9 mouse cellular contexts compared by ENCODE assay signal in genomic region chr5:24389011-24389657, GRCm38 (mm10). TPM values are rescaled to one million over a fixed set of nuclear protein-coding genes. Genes with fewer than 3 reads are reported as not detected.
DNase-seq lines count a peak whose midpoint lies in the region; ATAC-seq and TF ChIP-seq lines count a peak whose summit lies in the region.
"Had no signal": no experiment of that assay in that cellular context is flagged by ENCODE, and none has a peak within 500 bp of the region (broad histone marks: within the 10 kb centered on the region; RNA-seq: fewer than 3 reads in every experiment).

No protein-coding gene starts in this region.

- H3K4me3 ChIP-seq in thymus, adult 2 months (ENCODE audit: control insufficient read depth, insufficient read depth, low read length), result no peak overlapping the region
- no peak overlapping the region for H3K4me3 ChIP-seq in liver, postnatal 0 days (ENCODE audit: low read depth, low read length)
- no peak overlapping the region for H3K4me3 ChIP-seq in cerebellum, adult 2 months (replicated peaks; ENCODE audit: insufficient read depth, low read depth, low read length)

- TF ChIP-seq POLR2A in thymus, adult 2 months (IDR thresholded peaks at IDR 0.05; ENCODE audit: control insufficient read depth, extremely low read depth, insufficient read depth, low read length, poor library complexity), result no peak
- TF ChIP-seq POLR2A in cerebellum, adult 2 months (IDR thresholded peaks at IDR 0.05; ENCODE audit: borderline replicate concordance, insufficient read depth, low read length), result no peak

- H3K9me3 ChIP-seq in liver, postnatal 0 days (ENCODE audit: low read length), result no peaks in the 10 kb centered on the region

- no peak overlapping the region for H3K27ac ChIP-seq in thymus, adult 2 months (ENCODE audit: control insufficient read depth, insufficient read depth, low read length)
- 0 out of 2 replicates have a peak overlapping the region, but pooled peaks have one; percentile 22 for H3K27ac ChIP-seq in liver, postnatal 0 days (ENCODE audit: low read depth)
- H3K27ac ChIP-seq in cerebellum, adult 2 months (ENCODE audit: insufficient read depth, low read length), result no peak overlapping the region

- H3K27me3 ChIP-seq in thymus, adult 2 months (ENCODE audit: control insufficient read depth, insufficient read depth, low read length), result no peaks in the 10 kb centered on the region
- peaks cover 9% of the 10 kb centered on the region for H3K27me3 ChIP-seq in liver, postnatal 0 days (ENCODE audit: insufficient read depth, low read length)
- no peaks in the 10 kb centered on the region for H3K27me3 ChIP-seq in cerebellum, adult 2 months (ENCODE audit: control insufficient read depth, insufficient read depth, low read length)

- ATAC-seq in liver, postnatal 0 days, result peak; percentile 20; the same call in 1 of the 2 replicates

- no peak for TF ChIP-seq EP300 in liver, postnatal 0 days (IDR thresholded peaks at IDR 0.05; ENCODE audit: low read depth)

- H3K4me1 ChIP-seq in thymus, adult 2 months (replicated peaks; ENCODE audit: control insufficient read depth, insufficient read depth, low read length), result peaks cover 34% of the 10 kb centered on the region
- peaks cover 60% of the 10 kb centered on the region for H3K4me1 ChIP-seq in liver, postnatal 0 days (ENCODE audit: insufficient read depth)
- peaks cover 9% of the 10 kb centered on the region for H3K4me1 ChIP-seq in cerebellum, adult 2 months (ENCODE audit: control insufficient read depth, insufficient read depth, low read length)

- TF ChIP-seq CTCF in thymus, adult 2 months (IDR thresholded peaks at IDR 0.05; ENCODE audit: borderline replicate concordance, control insufficient read depth, extremely low read depth, insufficient read depth, low read length, poor library complexity), result no peak
- TF ChIP-seq CTCF in liver, postnatal 0 days (IDR thresholded peaks at IDR 0.05; ENCODE audit: low read depth), result no peak
- TF ChIP-seq CTCF in cerebellum, adult 2 months (IDR thresholded peaks at IDR 0.05; ENCODE audit: borderline replicate concordance, insufficient read depth, low read depth, low read length), result no peak

- H3K4me2 ChIP-seq in liver, postnatal 0 days (ENCODE audit: low read depth, low read length), result peak overlapping the region; percentile 14; the same call in 1 of the 2 replicates

- DNase-seq in thymus, adult 2 months, result peak; percentile 36
- no peak for DNase-seq in thymus, adult 18-20 months
- DNase-seq in embryo, embryonic 11 days, result peak; percentile 70
- DNase-seq in liver, postnatal 0 days, result peak; percentile 52
- peak; percentile 32 for DNase-seq in yolk sac, embryonic 10.5 days (ENCODE audit: low spot score)
- DNase-seq in ovary, postnatal 36 days (ENCODE audit: low spot score), result no peak
- DNase-seq in cerebellum, adult 2 months, result no peak
- DNase-seq in frontal cortex, postnatal 10 days (ENCODE audit: low spot score in 2 of 2), result no peak

- H3K9ac ChIP-seq in liver, postnatal 0 days (replicated peaks), result no peak overlapping the region

- H3K36me3 ChIP-seq in thymus, adult 2 months (ENCODE audit: control insufficient read depth, insufficient read depth, low read length), result no peaks in the 10 kb centered on the region
- no peaks in the 10 kb centered on the region for H3K36me3 ChIP-seq in liver, postnatal 0 days (replicated peaks; ENCODE audit: insufficient read depth, low read length)

- WGBS in thymus, adult 2 months, result 52% methylated on average over 7 of the region's 7 CpGs
- 39% methylated on average over 6 of the region's 7 CpGs for WGBS in liver, postnatal 0 days (ENCODE audit: insufficient replicate concordance)
- WGBS in cerebellum, adult 2 months, result 76% methylated on average over 7 of the region's 7 CpGs

RNA-seq across cellular contexts. Expression of gene Atg9b, which starts 2.8 kb away (rescaled TPM):
- 6.8 and 8.1 TPM in 2 replicates for polyA plus RNA-seq in thymus, adult 2 months (2012; rRNA removed)
- 0.25 and 0.48 TPM in 2 replicates for polyA plus RNA-seq in liver, postnatal 0 days (2015; fragmentation: Nextera tagmentation; extraction: Ambion mirVana)
- polyA plus RNA-seq in cerebellum, adult 2 months (2012; rRNA removed), result 4.1 and 4.4 TPM in 2 replicates

RNA-seq across cellular contexts. Expression of gene Abcb8, which starts 4.3 kb away (rescaled TPM):
- polyA plus RNA-seq in thymus, adult 2 months (2012; rRNA removed), result 78.2 and 85.0 TPM in 2 replicates
- 20.3 and 22.3 TPM in 2 replicates for polyA plus RNA-seq in liver, postnatal 0 days (2015; fragmentation: Nextera tagmentation; extraction: Ambion mirVana)
- 51.8 and 53.5 TPM in 2 replicates for polyA plus RNA-seq in cerebellum, adult 2 months (2012; rRNA removed)

RNA-seq across cellular contexts. Expression of gene Asic3, which starts 24.1 kb away (rescaled TPM):
- 2.1 and 2.6 TPM in 2 replicates for polyA plus RNA-seq in thymus, adult 2 months (2012; rRNA removed)
- polyA plus RNA-seq in liver, postnatal 0 days (2015; fragmentation: Nextera tagmentation; extraction: Ambion mirVana), result 0.11 TPM in 1 of 2 replicates, not detected in the other
- 0.74 and 0.87 TPM in 2 replicates for polyA plus RNA-seq in cerebellum, adult 2 months (2012; rRNA removed)
- polyA plus RNA-seq: erythroblast, embryonic 14.5 days had no signal

RNA-seq across cellular contexts. Expression of gene Nos3, which starts 24.5 kb away (rescaled TPM):
- polyA plus RNA-seq in thymus, adult 2 months (2012; rRNA removed), result 3.7 and 5.7 TPM in 2 replicates
- 1.7 and 1.8 TPM in 2 replicates for polyA plus RNA-seq in liver, postnatal 0 days (2015; fragmentation: Nextera tagmentation; extraction: Ambion mirVana)
- 7.5 and 8.6 TPM in 2 replicates for polyA plus RNA-seq in cerebellum, adult 2 months (2012; rRNA removed)

RNA-seq across cellular contexts. Expression of gene Cdk5, which starts 34.2 kb away (rescaled TPM):
- 62.3 and 87.0 TPM in 2 replicates for polyA plus RNA-seq in thymus, adult 2 months (2012; rRNA removed)
- polyA plus RNA-seq in liver, postnatal 0 days (2015; fragmentation: Nextera tagmentation; extraction: Ambion mirVana), result 11.5 and 13.1 TPM in 2 replicates
- 221 and 222 TPM in 2 replicates for polyA plus RNA-seq in cerebellum, adult 2 months (2012; rRNA removed)

Comparison
In these comparisons a context has a peak if more than half of its experiments do, and no peak if none do; other contexts are left out.
1. DNase-seq: peak in thymus, adult 2 months (single experiment), embryo, embryonic 11 days (single experiment), liver, postnatal 0 days (single experiment) and yolk sac, embryonic 10.5 days (single experiment); none in thymus, adult 18-20 months (0 of 2), ovary, postnatal 36 days (single experiment), cerebellum, adult 2 months (0 of 2) and frontal cortex, postnatal 10 days (0 of 2).